Mouse (Mus musculus): ENCODE data around the gene Dnase2a. TPM values are rescaled to one million over a fixed set of nuclear protein-coding genes. Genes with fewer than 3 reads are reported as not detected.

Dnase2a gene
- polyA plus RNA-seq, 1 experiment: 44.9 TPM

- 0 out of 2 replicates have a peak overlapping the region, but pooled peaks have one; percentile 2 for H3K27ac ChIP-seq (ENCODE audit: insufficient read depth, low read length)
- 67% methylated on average over 4 of the region's 4 CpGs for WGBS
- TF ChIP-seq POLR2A (IDR thresholded peaks at IDR 0.05; ENCODE audit: low read depth, low read length) (no peak), CTCF (IDR thresholded peaks at IDR 0.05; ENCODE audit: extremely low read depth, insufficient read depth, insufficient read length, insufficient replicate concordance) (no peak)
- H3K27me3 ChIP-seq (ENCODE audit: control insufficient read depth, insufficient read depth, low read length): no peaks in the 10 kb centered on the region
- H3K4me1 ChIP-seq (ENCODE audit: control insufficient read depth, insufficient read depth, insufficient read length): peaks cover 2% of the 10 kb centered on the region; the same call in 1 of the 2 replicates
- H3K4me3 ChIP-seq (ENCODE audit: extremely low read depth, insufficient read depth, insufficient read length): no peak overlapping the region
- no peak for DNase-seq (ENCODE audit: low read depth in 1 of 2, low spot score in 2 of 2)
- H3K36me3 ChIP-seq (ENCODE audit: control insufficient read depth, insufficient read depth, low read length): no peaks in the 10 kb centered on the region
These were observed 7.3 kb upstream of the Dnase2a start for GRCm38 (mm10) chr8:84901071-84901470.

- Histone ChIP-seq H3K36me3 (ENCODE audit: control insufficient read depth, insufficient read depth, low read length) (no peaks in the 10 kb centered on the region), H3K4me3 (ENCODE audit: extremely low read depth, insufficient read depth, insufficient read length) (peak within 1 kb of the TSS; percentile 66), H3K27ac (ENCODE audit: insufficient read depth, low read length) (peak within 1 kb of the TSS; percentile 38; the same call in 1 of the 2 replicates), H3K4me1 (ENCODE audit: control insufficient read depth, insufficient read depth, insufficient read length) (peaks cover 2% of the 10 kb centered on the region; the same call in 1 of the 2 replicates), H3K27me3 (ENCODE audit: control insufficient read depth, insufficient read depth, low read length) (no peaks in the 10 kb centered on the region)
- DNase-seq (ENCODE audit: low read depth in 1 of 2, low spot score in 2 of 2): no peak
- 70% methylated on average over 3 of the region's 3 CpGs for WGBS
- TF ChIP-seq POLR2A (IDR thresholded peaks at IDR 0.05; ENCODE audit: low read depth, low read length): no peak
- TF ChIP-seq CTCF (IDR thresholded peaks at IDR 0.05; ENCODE audit: extremely low read depth, insufficient read depth, insufficient read length, insufficient replicate concordance): no peak
These were observed 6.6 kb upstream of the Dnase2a start, which contains the start of gene Klf1 for GRCm38 (mm10) chr8:84901752-84902151. Gene Klf1, plus strand, starts transcription at chr8:84901928.

GRCm38 (mm10) chr8:84902367-84902919, 5.9 kb upstream of the Dnase2a start:
- Histone ChIP-seq H3K27ac (ENCODE audit: insufficient read depth, low read length) (peak overlapping the region; percentile 21; the same call in 1 of the 2 replicates), H3K4me3 (ENCODE audit: extremely low read depth, insufficient read depth, insufficient read length) (peak overlapping the region; percentile 66), H3K27me3 (ENCODE audit: control insufficient read depth, insufficient read depth, low read length) (no peaks in the 10 kb centered on the region), H3K4me1 (ENCODE audit: control insufficient read depth, insufficient read depth, insufficient read length) (peaks cover 2% of the 10 kb centered on the region; the same call in 1 of the 2 replicates), H3K36me3 (ENCODE audit: control insufficient read depth, insufficient read depth, low read length) (no peaks in the 10 kb centered on the region)
- no peak for DNase-seq (ENCODE audit: low read depth in 1 of 2, low spot score in 2 of 2)
- 8% methylated on average over 24 of the region's 24 CpGs for WGBS
- no peak for TF ChIP-seq POLR2A (IDR thresholded peaks at IDR 0.05; ENCODE audit: low read depth, low read length)
- TF ChIP-seq CTCF (IDR thresholded peaks at IDR 0.05; ENCODE audit: extremely low read depth, insufficient read depth, insufficient read length, insufficient replicate concordance): no peak

GRCm38 (mm10) chr8:84902920-84903661, 5.3 kb upstream of the Dnase2a start:
- TF ChIP-seq POLR2A (IDR thresholded peaks at IDR 0.05; ENCODE audit: low read depth, low read length) (peak; percentile 24; the same call in 1 of the 2 replicates), CTCF (IDR thresholded peaks at IDR 0.05; ENCODE audit: extremely low read depth, insufficient read depth, insufficient read length, insufficient replicate concordance) (peak; percentile 83)
- peak overlapping the region; percentile 83 for H3K27ac ChIP-seq (ENCODE audit: insufficient read depth, low read length)
- DNase-seq (ENCODE audit: low read depth in 1 of 2, low spot score in 2 of 2): peak; percentile 71 to 89
- no peaks in the 10 kb centered on the region for H3K36me3 ChIP-seq (ENCODE audit: control insufficient read depth, insufficient read depth, low read length)
- peak overlapping the region; percentile 66 for H3K4me3 ChIP-seq (ENCODE audit: extremely low read depth, insufficient read depth, insufficient read length)
- H3K4me1 ChIP-seq (ENCODE audit: control insufficient read depth, insufficient read depth, insufficient read length): peaks cover 2% of the 10 kb centered on the region; the same call in 1 of the 2 replicates
- no peaks in the 10 kb centered on the region for H3K27me3 ChIP-seq (ENCODE audit: control insufficient read depth, insufficient read depth, low read length)
- under 1% methylated on average over 68 of the region's 68 CpGs for WGBS

- TF ChIP-seq POLR2A (IDR thresholded peaks at IDR 0.05; ENCODE audit: low read depth, low read length): no peak
- Histone ChIP-seq H3K4me3 (ENCODE audit: extremely low read depth, insufficient read depth, insufficient read length) (no peak overlapping the region), H3K27ac (ENCODE audit: insufficient read depth, low read length) (no peak overlapping the region), H3K4me1 (ENCODE audit: control insufficient read depth, insufficient read depth, insufficient read length) (peaks cover 6% of the 10 kb centered on the region), H3K27me3 (ENCODE audit: control insufficient read depth, insufficient read depth, low read length) (no peaks in the 10 kb centered on the region), H3K36me3 (ENCODE audit: control insufficient read depth, insufficient read depth, low read length) (no peaks in the 10 kb centered on the region)
- no peak for DNase-seq (ENCODE audit: low read depth in 1 of 2, low spot score in 2 of 2)
- 73% methylated on average over 7 of the region's 7 CpGs for WGBS
These were observed 4.0 kb upstream of the Dnase2a start for GRCm38 (mm10) chr8:84904351-84904750.

GRCm38 (mm10) chr8:84907037-84907436, 1.3 kb upstream of the Dnase2a start:
- 94% methylated on average over 9 of the region's 9 CpGs for WGBS
- no peak for DNase-seq (ENCODE audit: low read depth in 1 of 2, low spot score in 2 of 2)
- no peak for TF ChIP-seq POLR2A (IDR thresholded peaks at IDR 0.05; ENCODE audit: low read depth, low read length)
- no peak for TF ChIP-seq CTCF (IDR thresholded peaks at IDR 0.05; ENCODE audit: extremely low read depth, insufficient read depth, insufficient read length, insufficient replicate concordance)

More at GRCm38 (mm10) chr8:84907037-84907436, 1.3 kb upstream of the Dnase2a start:
- Histone ChIP-seq H3K27ac (ENCODE audit: insufficient read depth, low read length) (no peak overlapping the region), H3K4me3 (ENCODE audit: extremely low read depth, insufficient read depth, insufficient read length) (no peak overlapping the region), H3K27me3 (ENCODE audit: control insufficient read depth, insufficient read depth, low read length) (no peaks in the 10 kb centered on the region), H3K4me1 (ENCODE audit: control insufficient read depth, insufficient read depth, insufficient read length) (peaks cover 8% of the 10 kb centered on the region), H3K36me3 (ENCODE audit: control insufficient read depth, insufficient read depth, low read length) (peaks cover 3% of the 10 kb centered on the region; the same call in 1 of the 2 replicates)

Data from spleen, adult 2 months (tissue).